In the genomic region with DNA sequence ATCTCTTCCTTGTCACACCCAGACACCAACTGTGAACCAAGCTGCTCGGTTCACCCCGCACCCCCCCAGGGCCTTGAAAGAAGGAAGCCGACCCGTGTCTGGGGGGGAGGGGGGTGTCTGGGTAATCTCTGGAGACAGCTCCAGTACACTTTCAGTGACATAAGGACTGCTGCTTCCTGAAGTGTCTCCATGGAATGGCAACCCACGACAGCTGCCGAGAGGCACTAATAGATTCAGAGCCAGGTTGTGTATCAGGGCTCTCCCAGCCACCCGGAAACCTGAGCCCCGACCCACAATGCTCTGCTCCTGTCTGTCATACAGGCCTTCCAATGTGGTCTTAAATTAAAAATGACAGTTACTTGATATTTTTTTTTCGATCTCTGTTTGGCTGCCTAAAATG, we compare ENCODE assay signal across 11 mouse cellular contexts. TPM values are rescaled to one million over a fixed set of nuclear protein-coding genes. Genes with fewer than 3 reads are reported as not detected.
DNase-seq lines count a peak whose midpoint lies in the region; ATAC-seq and TF ChIP-seq lines count a peak whose summit lies in the region.
"Had no signal": no experiment of that assay in that cellular context is flagged by ENCODE, and none has a peak within 500 bp of the region (broad histone marks: within the 10 kb centered on the region; RNA-seq: fewer than 3 reads in every experiment).

No protein-coding gene starts in this region.

- peaks cover 9% of the 10 kb centered on the region for H3K4me1 ChIP-seq in heart, embryonic 16.5 days (ENCODE audit: control insufficient read depth, insufficient read depth, low read length)
- H3K4me1 ChIP-seq in embryonic facial prominence, embryonic 10.5 days, result peaks cover 24% of the 10 kb centered on the region
- 0 out of 2 replicates have a peak, but pooled peaks cover 3% of the 10 kb centered on the region for H3K4me1 ChIP-seq in embryonic facial prominence, embryonic 14.5 days (ENCODE audit: control insufficient read depth, insufficient read depth, low read length)
- H3K4me1 ChIP-seq in limb, embryonic 14.5 days (ENCODE audit: control insufficient read depth, insufficient read depth, low read length), result peaks cover 2% of the 10 kb centered on the region; the same call in 1 of the 2 replicates

- no peaks in the 10 kb centered on the region for H3K27me3 ChIP-seq in heart, embryonic 16.5 days (ENCODE audit: control insufficient read depth, insufficient read depth, low read length)
- H3K27me3 ChIP-seq in embryonic facial prominence, embryonic 10.5 days (replicated peaks; ENCODE audit: low read depth, poor library complexity, severe bottlenecking), result no peaks in the 10 kb centered on the region
- H3K27me3 ChIP-seq in embryonic facial prominence, embryonic 14.5 days (replicated peaks; ENCODE audit: control insufficient read depth, insufficient read depth, low read length), result no peaks in the 10 kb centered on the region
- H3K27me3 ChIP-seq in limb, embryonic 14.5 days (ENCODE audit: control insufficient read depth, insufficient read depth, low read length), result no peaks in the 10 kb centered on the region

- H3K27ac ChIP-seq in heart, embryonic 16.5 days (ENCODE audit: low read length), result no peak overlapping the region
- H3K27ac ChIP-seq in embryonic facial prominence, embryonic 10.5 days (replicated peaks), result peak overlapping the region; percentile 37; the same call in 1 of the 2 replicates
- no peak overlapping the region for H3K27ac ChIP-seq in embryonic facial prominence, embryonic 14.5 days (replicated peaks; ENCODE audit: low read depth, low read length)
- no peak overlapping the region for H3K27ac ChIP-seq in limb, embryonic 14.5 days (replicated peaks; ENCODE audit: low read depth, low read length)

- no peaks in the 10 kb centered on the region for H3K9me3 ChIP-seq in heart, embryonic 16.5 days (replicated peaks; ENCODE audit: control insufficient read depth, low read length)
- no peaks in the 10 kb centered on the region for H3K9me3 ChIP-seq in embryonic facial prominence, embryonic 10.5 days
- no peaks in the 10 kb centered on the region for H3K9me3 ChIP-seq in embryonic facial prominence, embryonic 14.5 days (ENCODE audit: control insufficient read depth, low read length)
- H3K9me3 ChIP-seq in limb, embryonic 14.5 days (ENCODE audit: control insufficient read depth, low read length), result no peaks in the 10 kb centered on the region

- intact Hi-C loops in heart, postnatal 25 days (cut with DNase I), result no loop called here

- TF ChIP-seq POLR2A in limb, embryonic 14.5 days (IDR thresholded peaks at IDR 0.05; ENCODE audit: borderline replicate concordance, extremely low read depth, insufficient read depth, insufficient read length), result no peak

- no peak overlapping the region for H3K4me3 ChIP-seq in heart, embryonic 16.5 days (ENCODE audit: low read length)
- H3K4me3 ChIP-seq in embryonic facial prominence, embryonic 10.5 days, result no peak overlapping the region; the same call in 1 of the 2 replicates
- no peak overlapping the region for H3K4me3 ChIP-seq in embryonic facial prominence, embryonic 14.5 days (ENCODE audit: low read depth, low read length)
- no peak overlapping the region for H3K4me3 ChIP-seq in limb, embryonic 14.5 days (replicated peaks; ENCODE audit: low read length)

- H3K4me2 ChIP-seq in heart, embryonic 16.5 days (ENCODE audit: low read depth, low read length), result no peak overlapping the region; the same call in 1 of the 2 replicates
- no peak overlapping the region for H3K4me2 ChIP-seq in embryonic facial prominence, embryonic 14.5 days (ENCODE audit: low read depth, low read length)
- H3K4me2 ChIP-seq in limb, embryonic 14.5 days (replicated peaks; ENCODE audit: low read depth, low read length, severe bottlenecking), result no peak overlapping the region

- H3K9ac ChIP-seq in heart, embryonic 16.5 days (ENCODE audit: low read length), result peak overlapping the region; percentile 49
- H3K9ac ChIP-seq in embryonic facial prominence, embryonic 14.5 days (ENCODE audit: low read depth, low read length), result no peak overlapping the region
- no peak overlapping the region for H3K9ac ChIP-seq in limb, embryonic 14.5 days (ENCODE audit: low read depth, low read length, severe bottlenecking)

- ATAC-seq in heart, embryonic 16.5 days (replicated peaks; ENCODE audit: extremely low read depth, insufficient read depth, low FRiP score), result no peak
- peak; percentile 90 for ATAC-seq in embryonic facial prominence, embryonic 14.5 days (ENCODE audit: low read depth)
- peak; percentile 82 for ATAC-seq in limb, embryonic 14.5 days (ENCODE audit: low FRiP score, low read depth)

- H3K36me3 ChIP-seq in heart, embryonic 16.5 days (ENCODE audit: control insufficient read depth, insufficient read depth), result peaks cover 54% of the 10 kb centered on the region
- H3K36me3 ChIP-seq in embryonic facial prominence, embryonic 10.5 days (replicated peaks), result peaks cover 98% of the 10 kb centered on the region
- peaks cover 84% of the 10 kb centered on the region for H3K36me3 ChIP-seq in embryonic facial prominence, embryonic 14.5 days (ENCODE audit: control insufficient read depth, insufficient read depth, low read length)
- H3K36me3 ChIP-seq in limb, embryonic 14.5 days (ENCODE audit: control insufficient read depth, insufficient read depth, low read length), result peaks cover 86% of the 10 kb centered on the region

- 29% methylated on average over 9 of the region's 9 CpGs for WGBS in heart, embryonic 16.5 days
- 50% methylated on average over 9 of the region's 9 CpGs for WGBS in embryonic facial prominence, embryonic 10.5 days
- WGBS in embryonic facial prominence, embryonic 14.5 days, result 21% methylated on average over 9 of the region's 9 CpGs
- WGBS in limb, embryonic 14.5 days, result 54% methylated on average over 9 of the region's 9 CpGs

- no peak for DNase-seq in heart, postnatal 25 days (ENCODE audit: low spot score)
- DNase-seq in embryonic facial prominence, embryonic 10.5 days (ENCODE audit: low spot score), result peak; percentile 66
- peak; percentile 83 for DNase-seq in embryonic facial prominence, embryonic 14.5 days (ENCODE audit: low spot score)
- DNase-seq in limb, embryonic 14.5 days (ENCODE audit: low spot score), result peak; percentile 42
- DNase-seq in B cell, adult 2 months, result no peak
- no peak for DNase-seq in right cerebral cortex, postnatal 4 days
- DNase-seq: adrenal gland, postnatal 14 days; cerebellum, adult 18-20 months; kidney, adult 8-10 months; lung, postnatal 10 days had no signal

RNA-seq across cellular contexts. Expression of a gene that starts 21.5 kb away (rescaled TPM):
- polyA plus RNA-seq in heart, embryonic 16.5 days (2015; fragmentation: Nextera tagmentation; extraction: Ambion mirVana), result 29.0 and 31.9 TPM in 2 replicates
- 10 to 100 TPM; 67.8 to 72.4 TPM for total RNA-seq in heart, postnatal 25 days (2021)
- 40.0 and 41.4 TPM in 2 replicates for polyA plus RNA-seq in embryonic facial prominence, embryonic 10.5 days (2016; fragmentation: Nextera tagmentation; extraction: Ambion mirVana)
- polyA plus RNA-seq in embryonic facial prominence, embryonic 14.5 days (2014; fragmentation: Nextera tagmentation; extraction: Ambion mirVana), result 58.8 and 61.2 TPM in 2 replicates
- 41.6 and 45.6 TPM in 2 replicates for polyA plus RNA-seq in limb, embryonic 14.5 days (2012; rRNA removed)
- 62.0 and 66.6 TPM in 2 replicates for polyA plus RNA-seq in limb, embryonic 14.5 days (2014; fragmentation: Nextera tagmentation; extraction: Ambion mirVana)

RNA-seq across cellular contexts. Expression of a gene that starts 35.3 kb away (rescaled TPM):
- 1.2 and 1.8 TPM in 2 replicates for polyA plus RNA-seq in heart, embryonic 16.5 days (2015; fragmentation: Nextera tagmentation; extraction: Ambion mirVana)
- 1 to 10 TPM; 2.0 to 3.0 TPM for total RNA-seq in heart, postnatal 25 days (2021)
- polyA plus RNA-seq in embryonic facial prominence, embryonic 10.5 days (2016; fragmentation: Nextera tagmentation; extraction: Ambion mirVana), result 1.8 and 2.3 TPM in 2 replicates
- 2.2 and 3.6 TPM in 2 replicates for polyA plus RNA-seq in embryonic facial prominence, embryonic 14.5 days (2014; fragmentation: Nextera tagmentation; extraction: Ambion mirVana)
- polyA plus RNA-seq in limb, embryonic 14.5 days (2012; rRNA removed), result 0.81 and 1.3 TPM in 2 replicates
- 1.3 and 2.3 TPM in 2 replicates for polyA plus RNA-seq in limb, embryonic 14.5 days (2014; fragmentation: Nextera tagmentation; extraction: Ambion mirVana)

Comparison
In these comparisons a context has a peak if more than half of its experiments do, and no peak if none do; other contexts are left out.
1. DNase-seq: peak in embryonic facial prominence, embryonic 10.5 days (single experiment), embryonic facial prominence, embryonic 14.5 days (single experiment) and limb, embryonic 14.5 days (single experiment); none in heart, postnatal 25 days (single experiment), B cell, adult 2 months (0 of 2) and right cerebral cortex, postnatal 4 days (single experiment).